Mouse (Mus musculus) E14TG2a.4 (cell line): ENCODE measurements around the gene Klrb1b.

Experiments used
- CTCF ChIP-seq: conservative IDR thresholded peaks from 2 replicates; pipeline ENCODE4 v1.5.1; 2014; ENCODE audit warnings: low read length
- POU5F1 ChIP-seq: IDR thresholded peaks from 2 replicates; pipeline ENCODE4 v1.6.1; 2014; ENCODE audit warnings: low read length, borderline replicate concordance

GRCm38 (mm10) chr6:128764598-128764997 lies 61.5 kb downstream of the Klrb1b start:
- TF ChIP-seq CTCF, result no peak
- TF ChIP-seq POU5F1, result no peak
